Mouse (Mus musculus) thymus, adult 2 months (tissue): ENCODE results near the gene Pax6.

Source experiments
- CTCF ChIP-seq: fragments of 200-500 bp; IDR thresholded peaks from 2 replicates; pipeline ENCODE4 v1.5.1; 2012; ENCODE audit warnings: mild to moderate bottlenecking, control low read depth, low read length, moderate library complexity, borderline replicate concordance; ENCODE audit not compliant: control insufficient read depth, poor library complexity, insufficient read depth; ENCODE audit errors: extremely low read depth
- POLR2A ChIP-seq: fragments of 200-500 bp; IDR thresholded peaks from 2 replicates; pipeline ENCODE4 v1.6.1; 2012; ENCODE audit warnings: mild to moderate bottlenecking, low read length, control low read depth, moderate library complexity; ENCODE audit not compliant: control insufficient read depth, poor library complexity, insufficient read depth; ENCODE audit errors: extremely low read depth

GRCm38 (mm10) chr2:105671798-105672595 is 3.3 kb downstream of the Pax6 start:
- TF ChIP-seq POLR2A (no peak), CTCF (no peak)
